9 mouse cellular contexts compared by ENCODE assay signal in the genomic region with DNA sequence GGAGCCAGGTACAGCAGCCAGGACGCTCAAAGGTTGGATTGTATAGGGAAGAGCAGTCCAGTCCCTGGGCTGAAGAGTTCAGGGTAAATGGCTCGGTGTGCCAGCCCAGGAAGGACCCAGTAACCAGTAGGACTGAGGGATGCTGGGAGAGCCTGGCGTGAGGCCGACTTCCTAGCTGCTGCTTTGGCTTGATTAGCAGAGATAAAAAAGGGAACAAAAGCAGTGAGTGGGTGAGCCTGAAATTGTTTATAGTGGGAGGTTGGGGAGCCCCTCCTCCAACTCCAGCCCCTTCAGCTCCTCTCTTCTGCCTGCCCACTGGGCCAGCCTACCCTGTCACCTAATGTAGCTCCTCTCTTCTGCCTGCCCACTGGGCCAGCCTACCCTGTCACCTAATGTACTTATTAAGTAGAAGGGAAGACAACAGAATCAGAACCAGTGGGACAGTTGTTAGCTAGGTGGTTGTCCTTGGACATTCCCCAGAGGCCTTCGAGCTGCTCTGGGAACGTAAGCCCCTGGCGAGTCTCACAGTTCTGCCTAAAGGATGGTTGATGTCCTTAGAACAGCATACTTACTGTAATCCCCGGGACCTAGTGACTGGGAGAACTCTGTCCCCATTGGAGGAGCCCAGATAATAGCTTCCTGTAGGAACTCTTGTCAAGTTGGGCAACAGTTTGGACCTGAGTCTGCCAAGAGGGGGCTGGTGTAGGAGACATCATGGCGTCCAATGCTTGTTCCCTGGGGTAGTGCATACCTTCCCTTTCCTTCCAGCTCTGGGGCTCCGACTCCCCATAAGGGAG. TPM values are rescaled to one million over a fixed set of nuclear protein-coding genes. Genes with fewer than 3 reads are reported as not detected.
DNase-seq lines count a peak whose midpoint lies in the region; ATAC-seq lines count a peak whose summit lies in the region.
"Had no signal": no experiment of that assay in that cellular context is flagged by ENCODE, and none has a peak within 500 bp of the region (broad histone marks: within the 10 kb centered on the region; RNA-seq: fewer than 3 reads in every experiment).

No protein-coding gene starts in this region.

- WGBS in heart, embryonic 11.5 days (ENCODE audit: insufficient replicate concordance): 71% methylated on average over 10 of the region's 10 CpGs

- H3K4me3 ChIP-seq in heart, embryonic 11.5 days (ENCODE audit: low read depth, low read length): no peak overlapping the region
- H3K4me3 ChIP-seq: embryonic facial prominence, embryonic 15.5 days had no signal

- ATAC-seq in heart, embryonic 11.5 days (replicated peaks; ENCODE audit: insufficient number of reproducible peaks, low FRiP score, low TSS enrichment): no peak
- ATAC-seq in megakaryocyte progenitor cell, adult 5-6 weeks (replicated peaks; ENCODE audit: poor library complexity): peak; percentile 80

- H3K36me3 ChIP-seq in heart, embryonic 11.5 days (ENCODE audit: control insufficient read depth, insufficient read depth, low read length): peaks cover 10% of the 10 kb centered on the region; the same call in 1 of the 2 replicates

- intact Hi-C loops in gastrocnemius, postnatal 36 days (cut with DNase I): no loop called here

- H3K9me3 ChIP-seq in heart, embryonic 11.5 days (replicated peaks; ENCODE audit: control insufficient read depth, low read length): no peaks in the 10 kb centered on the region
- H3K9me3 ChIP-seq: embryonic facial prominence, embryonic 15.5 days had no signal

- no peaks in the 10 kb centered on the region for H3K4me1 ChIP-seq in heart, embryonic 11.5 days (ENCODE audit: control insufficient read depth, insufficient read depth, low read length)
- H3K4me1 ChIP-seq: embryonic facial prominence, embryonic 15.5 days had no signal

- no peak overlapping the region for H3K4me2 ChIP-seq in heart, embryonic 11.5 days
- H3K4me2 ChIP-seq: embryonic facial prominence, embryonic 15.5 days had no signal

- peak; percentile 49 to 60 for DNase-seq in heart, adult 18-20 months
- peak; percentile 52 for DNase-seq in cerebellum, adult 8-10 months
- peak; percentile 57 for DNase-seq in heart, postnatal 4 days
- no peak for DNase-seq in retina, postnatal 1 day
- no peak for DNase-seq in adrenal gland, adult 8-10 months
- DNase-seq in gastrocnemius, postnatal 36 days: no peak

- no peak overlapping the region for H3K9ac ChIP-seq in heart, embryonic 11.5 days (ENCODE audit: low read depth, low read length)
- H3K9ac ChIP-seq: embryonic facial prominence, embryonic 15.5 days had no signal

- H3K27ac ChIP-seq in heart, embryonic 11.5 days (ENCODE audit: low read depth, low read length): no peak overlapping the region
- H3K27ac ChIP-seq: embryonic facial prominence, embryonic 15.5 days had no signal

- H3K27me3 ChIP-seq in heart, embryonic 11.5 days (ENCODE audit: control insufficient read depth, insufficient read depth, low read length): no peaks in the 10 kb centered on the region
- H3K27me3 ChIP-seq: embryonic facial prominence, embryonic 15.5 days had no signal

RNA-seq across cellular contexts. Expression of gene Vps35l, which starts 37.8 kb away (rescaled TPM):
- total RNA-seq in heart, adult 18-20 months (2021): 10 to 100 TPM; 21.2 to 24.8 TPM
- 48.1 and 49.0 TPM in 2 replicates for polyA plus RNA-seq in heart, embryonic 11.5 days (2014; fragmentation: Nextera tagmentation; extraction: Ambion mirVana)
- 10 to 100 TPM; 36.0 to 37.1 TPM for total RNA-seq in heart, postnatal 4 days (2021)
- total RNA-seq in megakaryocyte progenitor cell, adult 5-6 weeks (2015): 41.7 and 45.1 TPM in 2 replicates
- 37.4 and 37.9 TPM in 2 replicates for total RNA-seq in megakaryocyte progenitor cell, adult 5-6 weeks (2017)
- 10 to 100 TPM; 64.7 to 73.0 (median 70.2) TPM for total RNA-seq in adrenal gland, adult 8-10 months (2022)
- total RNA-seq in gastrocnemius, postnatal 36 days (2021): 10 to 100 TPM; 17.7 to 20.2 TPM

Comparison
In these comparisons a context has a peak if more than half of its experiments do, and no peak if none do; other contexts are left out.
1. DNase-seq: peak in heart, adult 18-20 months (2 of 2), cerebellum, adult 8-10 months (single experiment) and heart, postnatal 4 days (single experiment); none in retina, postnatal 1 day (single experiment), adrenal gland, adult 8-10 months (single experiment) and gastrocnemius, postnatal 36 days (0 of 2).